Mouse (Mus musculus) intestine, postnatal 0 days (tissue): ENCODE measurements around the gene Mill2. TPM values are rescaled to one million over a fixed set of nuclear protein-coding genes. Genes with fewer than 3 reads are reported as not detected.

ENCODE experiments used
- ATAC-seq: fragments of 200-750 bp; cut with Nextera tagmentation; 2 replicates; pipeline ENCODE4 v1.8.0; 2017; ENCODE audit warnings: mild to moderate bottlenecking, moderate TSS enrichment, moderate library complexity
- H3K27ac ChIP-seq: fragments of 300-500 bp; sonication (generic); 2 replicates; pipeline ENCODE4 v1.5.1; 2014; ENCODE audit warnings: mild to moderate bottlenecking, low read depth, low read length, moderate library complexity
- H3K27me3 ChIP-seq: fragments of 300-500 bp; sonication (generic); replicated peaks from 2 replicates; pipeline ENCODE4 v1.6.1; 2014; ENCODE audit warnings: low read length, mixed read lengths; ENCODE audit not compliant: control insufficient read depth, insufficient read depth
- H3K36me3 ChIP-seq: fragments of 300-500 bp; sonication (generic); 2 replicates; pipeline ENCODE4 v1.6.1; 2014; ENCODE audit warnings: mild to moderate bottlenecking, moderate library complexity; ENCODE audit not compliant: control insufficient read depth, insufficient read depth
- H3K4me1 ChIP-seq: fragments of 300-500 bp; sonication (generic); replicated peaks from 2 replicates; pipeline ENCODE4 v1.6.1; 2014; ENCODE audit warnings: antibody characterized with exemption, low read length, mixed read lengths; ENCODE audit not compliant: control insufficient read depth, insufficient read depth
- H3K4me2 ChIP-seq: fragments of 300-500 bp; sonication (generic); replicated peaks from 2 replicates; pipeline ENCODE4 v1.6.1; 2014; ENCODE audit warnings: low read depth, mild to moderate bottlenecking, moderate library complexity
- H3K4me3 ChIP-seq: fragments of 300-500 bp; sonication (generic); 2 replicates; pipeline ENCODE4 v1.5.1; 2014; ENCODE audit warnings: low read depth, low read length
- H3K9ac ChIP-seq: fragments of 300-500 bp; sonication (generic); 2 replicates; pipeline ENCODE4 v1.6.1; 2014; ENCODE audit warnings: mild to moderate bottlenecking, low read depth, low read length
- H3K9me3 ChIP-seq: fragments of 300-500 bp; sonication (generic); 2 replicates; pipeline ENCODE4 v1.6.1; 2016; ENCODE audit warnings: mixed run types; ENCODE audit not compliant: control insufficient read depth
- CTCF ChIP-seq: sonication (generic); IDR thresholded peaks from 2 replicates; pipeline ENCODE4 v1.5.1; 2016; ENCODE audit warnings: low read depth, mild to moderate bottlenecking, control low read depth, antibody characterized with exemption, moderate library complexity
- WGBS: fragments of 180-500 bp; shearing (Covaris S2); extraction: QIAGEN DNeasy Blood & Tissue Kit; methylation state at CpG from one replicate; pipeline ENCODE4 v1.1.7; 2014; 5-methylcytosine and 5-hydroxymethylcytosine counted together
- polyA plus RNA-seq: library from polyadenylated mRNA; unstranded; fragments of >200 nt; fragmentation: Nextera tagmentation; extraction: Ambion mirVana; gene quantifications from 2 replicates; pipeline ENCODE4 v1.2.1, GENCODE M21; 2015

The Mill2 gene
- polyA plus RNA-seq, 1 experiment from 2014 or later, result 0.72 TPM

DNA sequence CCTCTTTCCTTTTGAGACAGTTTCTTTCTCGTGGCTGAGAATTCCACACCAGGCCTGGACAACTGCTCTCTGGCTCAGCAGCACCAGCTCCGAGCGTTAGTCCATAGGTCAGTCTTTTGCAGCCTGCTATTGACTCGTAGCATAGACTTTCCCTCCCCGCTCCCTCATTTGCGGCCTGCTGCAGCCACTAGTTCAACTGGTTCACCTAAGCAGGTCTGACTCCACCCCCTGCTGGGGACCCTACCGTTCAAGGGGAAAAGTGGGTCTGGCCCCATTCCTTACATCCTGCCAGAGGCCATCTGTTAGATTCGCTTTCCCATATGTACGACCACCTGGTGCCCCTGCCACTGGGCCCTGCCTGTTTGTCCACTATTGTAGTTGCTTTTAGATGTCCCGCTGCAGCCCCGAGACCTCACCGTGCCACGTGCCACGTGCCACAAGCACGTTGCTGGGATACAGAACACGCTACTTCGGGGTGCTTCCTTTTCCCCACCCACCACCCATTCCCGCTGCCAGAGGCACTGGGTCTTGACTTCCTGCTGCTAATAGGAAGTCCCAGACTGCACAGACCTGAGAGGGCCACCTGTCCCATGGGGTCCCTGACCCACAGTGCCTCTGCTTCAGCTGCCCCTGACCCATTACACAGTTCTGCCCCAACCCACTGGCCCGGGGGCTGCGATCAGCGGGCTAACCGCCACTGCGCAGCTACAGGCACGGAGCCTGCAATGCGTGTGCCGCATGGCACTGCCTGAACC, 11.8 kb upstream of the Mill2 start:
- WGBS, result 51% methylated on average over 26 of the region's 26 CpGs
- H3K27me3 ChIP-seq, result no peaks in the 10 kb centered on the region
- no peak overlapping the region for H3K4me3 ChIP-seq
- H3K4me2 ChIP-seq, result no peak overlapping the region
- ATAC-seq, result peak; percentile 70; the same call in 1 of the 2 replicates
- no peak overlapping the region for H3K9ac ChIP-seq
- H3K4me1 ChIP-seq, result no peaks in the 10 kb centered on the region
- no peak for TF ChIP-seq CTCF
- no peaks in the 10 kb centered on the region for H3K9me3 ChIP-seq
- no peaks in the 10 kb centered on the region for H3K36me3 ChIP-seq
- no peak overlapping the region for H3K27ac ChIP-seq

GRCm38 (mm10) chr7:18828592-18828991, 11.2 kb upstream of the Mill2 start:
- Histone ChIP-seq H3K9ac (no peak overlapping the region), H3K4me3 (no peak overlapping the region), H3K36me3 (no peaks in the 10 kb centered on the region), H3K4me1 (no peaks in the 10 kb centered on the region), H3K27ac (no peak overlapping the region), H3K4me2 (no peak overlapping the region), H3K9me3 (0 out of 2 replicates have a peak, but pooled peaks cover 3% of the 10 kb centered on the region), H3K27me3 (no peaks in the 10 kb centered on the region)
- ATAC-seq, result no peak
- peak; percentile 68 for TF ChIP-seq CTCF
- WGBS, result 70% methylated on average over 9 of the region's 9 CpGs

GRCm38 (mm10) chr7:18829545-18829944, 10.2 kb upstream of the Mill2 start:
- no peak overlapping the region for H3K9ac ChIP-seq
- no peak for ATAC-seq
- H3K36me3 ChIP-seq, result no peaks in the 10 kb centered on the region
- no peak overlapping the region for H3K4me3 ChIP-seq
- no peaks in the 10 kb centered on the region for H3K27me3 ChIP-seq
- TF ChIP-seq CTCF, result no peak
- no peak overlapping the region for H3K27ac ChIP-seq
- no peaks in the 10 kb centered on the region for H3K4me1 ChIP-seq
- 89% methylated on average over 7 of the region's 7 CpGs for WGBS
- 0 out of 2 replicates have a peak, but pooled peaks cover 3% of the 10 kb centered on the region for H3K9me3 ChIP-seq
- no peak overlapping the region for H3K4me2 ChIP-seq

GRCm38 (mm10) chr7:18832298-18832697, 7.5 kb upstream of the Mill2 start:
- no peak for ATAC-seq
- no peaks in the 10 kb centered on the region for H3K36me3 ChIP-seq
- H3K9ac ChIP-seq, result no peak overlapping the region
- no peak overlapping the region for H3K27ac ChIP-seq
- H3K27me3 ChIP-seq, result no peaks in the 10 kb centered on the region
- peak; percentile 48 for TF ChIP-seq CTCF
- no peak overlapping the region for H3K4me2 ChIP-seq
- H3K4me3 ChIP-seq, result no peak overlapping the region
- WGBS, result 53% methylated on average over 13 of the region's 13 CpGs
- no peaks in the 10 kb centered on the region for H3K4me1 ChIP-seq
- H3K9me3 ChIP-seq, result 0 out of 2 replicates have a peak, but pooled peaks cover 3% of the 10 kb centered on the region

DNA sequence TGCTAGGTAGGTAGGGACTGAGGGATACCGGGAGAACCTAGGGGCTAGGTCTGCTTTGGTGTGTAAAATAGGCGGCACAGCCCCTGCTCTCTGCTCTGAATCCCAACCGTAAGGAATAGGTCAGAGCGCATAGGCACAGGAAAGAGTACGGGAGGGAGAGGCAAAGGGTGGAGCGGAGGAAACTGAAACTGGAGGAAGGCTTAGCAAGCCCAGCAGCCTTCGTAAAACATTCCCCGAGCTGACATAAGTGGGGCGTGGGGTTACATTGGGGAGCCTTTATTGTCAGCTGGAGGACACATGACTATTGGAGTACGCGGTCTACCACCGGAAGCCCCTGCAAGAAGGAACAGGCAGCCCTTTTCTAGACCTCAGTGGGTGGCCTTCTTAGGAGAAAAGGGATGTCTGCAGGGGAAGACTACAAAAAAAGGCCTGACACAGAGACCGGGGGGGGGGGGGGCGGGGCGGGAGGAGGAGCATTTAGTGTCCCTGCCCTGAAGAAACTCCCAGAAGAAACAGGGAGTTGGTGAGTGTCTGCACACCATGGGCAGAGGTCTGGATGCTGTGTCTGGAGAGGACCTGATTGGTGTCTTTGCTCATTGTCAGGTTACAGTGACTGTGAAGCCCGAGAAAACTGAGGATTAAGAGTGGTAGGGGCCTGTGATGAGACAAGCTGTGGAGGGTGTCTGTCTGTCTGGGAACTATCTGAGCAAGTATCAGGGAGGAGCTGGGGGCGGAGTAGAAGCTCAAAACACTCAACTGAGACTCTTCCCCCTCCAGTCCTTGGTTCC, 814 bp downstream of the Mill2 start:
- H3K4me1 ChIP-seq, result no peaks in the 10 kb centered on the region
- H3K27me3 ChIP-seq, result no peaks in the 10 kb centered on the region
- H3K9ac ChIP-seq, result peak overlapping the region; percentile 50
- peak overlapping the region; percentile 43 for H3K4me3 ChIP-seq
- ATAC-seq, result peak; percentile 88
- H3K4me2 ChIP-seq, result peak overlapping the region; percentile 73
- H3K9me3 ChIP-seq, result no peaks in the 10 kb centered on the region
- no peaks in the 10 kb centered on the region for H3K36me3 ChIP-seq
- 4% methylated on average over 13 of the region's 17 CpGs for WGBS
- TF ChIP-seq CTCF, result no peak
- H3K27ac ChIP-seq, result peak overlapping the region; percentile 93

GRCm38 (mm10) chr7:18841174-18841567, 1.4 kb downstream of the Mill2 start:
- 47% methylated on average over 1 of the region's 1 CpGs for WGBS
- no peaks in the 10 kb centered on the region for H3K9me3 ChIP-seq
- peak overlapping the region; percentile 30 for H3K4me3 ChIP-seq
- no peaks in the 10 kb centered on the region for H3K27me3 ChIP-seq
- H3K4me2 ChIP-seq, result peak overlapping the region; percentile 73
- TF ChIP-seq CTCF, result no peak
- H3K9ac ChIP-seq, result no peak overlapping the region
- H3K36me3 ChIP-seq, result no peaks in the 10 kb centered on the region
- H3K4me1 ChIP-seq, result no peaks in the 10 kb centered on the region
- no peak overlapping the region for H3K27ac ChIP-seq
- no peak for ATAC-seq
